Mouse (Mus musculus) intestine, embryonic 16.5 days (tissue): ENCODE results near the gene Rbbp8nl. TPM values are rescaled to one million over a fixed set of nuclear protein-coding genes. Genes with fewer than 3 reads are reported as not detected.
A peak's percentile ranks its signal among the peaks of the same experiment; 100 is the strongest.

ENCODE experiments used
- ATAC-seq: fragments of 200-750 bp; cut with Nextera tagmentation; 2 replicates; pipeline ENCODE4 v1.8.0; 2017; ENCODE audit warnings: moderate TSS enrichment, moderate library complexity
- H3K27ac ChIP-seq: fragments of 300-500 bp; sonication (generic); 2 replicates; pipeline ENCODE4 v1.5.1; 2014; ENCODE audit warnings: mild to moderate bottlenecking, low read length
- H3K27me3 ChIP-seq: fragments of 300-500 bp; sonication (generic); replicated peaks from 2 replicates; pipeline ENCODE4 v1.6.1; 2014; ENCODE audit warnings: low read length, control low read depth, mixed read lengths; ENCODE audit not compliant: control insufficient read depth, insufficient read depth
- H3K36me3 ChIP-seq: fragments of 300-500 bp; sonication (generic); 2 replicates; pipeline ENCODE4 v1.6.1; 2014; ENCODE audit warnings: low read length, control low read depth; ENCODE audit not compliant: control insufficient read depth, insufficient read depth
- H3K4me1 ChIP-seq: fragments of 300-500 bp; sonication (generic); 2 replicates; pipeline ENCODE4 v1.6.1; 2014; ENCODE audit warnings: low read length, control low read depth, mixed read lengths; ENCODE audit not compliant: control insufficient read depth, insufficient read depth
- H3K4me2 ChIP-seq: fragments of 300-500 bp; sonication (generic); 2 replicates; pipeline ENCODE4 v1.6.1; 2014; ENCODE audit warnings: low read depth, low read length, control low read depth
- H3K4me3 ChIP-seq: fragments of 300-500 bp; sonication (generic); 2 replicates; pipeline ENCODE4 v1.5.1; 2014; ENCODE audit warnings: mild to moderate bottlenecking, low read length
- H3K9ac ChIP-seq: fragments of 300-500 bp; sonication (generic); 2 replicates; pipeline ENCODE4 v1.6.1; 2014; ENCODE audit warnings: low read depth, low read length
- H3K9me3 ChIP-seq: fragments of 300-500 bp; sonication (generic); 2 replicates; pipeline ENCODE4 v1.6.1; 2016; ENCODE audit warnings: low read length, control low read depth; ENCODE audit not compliant: control insufficient read depth
- WGBS: fragments of 180-500 bp; shearing (Covaris S2); extraction: QIAGEN DNeasy Blood & Tissue Kit; methylation state at CpG from one replicate; pipeline ENCODE4 v1.1.7; 2014; 5-methylcytosine and 5-hydroxymethylcytosine counted together
- microRNA-seq: library from miRNA; unstranded; fragments of <30 nt; microRNA quantifications from one replicate; pipeline ENCODE4, GENCODE M21; 2016
- polyA plus RNA-seq: library from polyadenylated mRNA; unstranded; fragments of >200 nt; fragmentation: Nextera tagmentation; extraction: Ambion mirVana; gene quantifications from 2 replicates; pipeline ENCODE4 v1.2.1, GENCODE M21; 2015

The Rbbp8nl gene
- polyA plus RNA-seq, 1 experiment from 2014 or later = 2.5 TPM

- ATAC-seq = 0 out of 2 replicates have a peak, but pooled peaks have one; percentile 1
- Histone ChIP-seq H3K9me3 (no peaks in the 10 kb centered on the region), H3K27me3 (no peaks in the 10 kb centered on the region), H3K27ac (peak overlapping the region; percentile 49), H3K4me3 (no peak overlapping the region), H3K4me2 (peak overlapping the region; percentile 47; the same call in 1 of the 2 replicates), H3K9ac (peak overlapping the region; percentile 47; the same call in 1 of the 2 replicates), H3K4me1 (peaks cover 43% of the 10 kb centered on the region), H3K36me3 (no peaks in the 10 kb centered on the region)
- WGBS = 54% methylated on average over 6 of the region's 6 CpGs
Measured at GRCm38 (mm10) chr2:180228060-180228458, 61.6 kb downstream of the Rbbp8nl start.

Small RNAs within 50 kb of the gene (microRNA-seq; reads per million reads assigned to microRNA genes)
- not detected for gene Mir3091

Other genes with a start within 250 kb of the Rbbp8nl start
- gene Psma7, start 247.4 kb downstream of the Rbbp8nl start, polyA plus RNA-seq = 515 and 554 TPM in 2 replicates
- gene Ss18l1, start 247.4 kb downstream of the Rbbp8nl start, polyA plus RNA-seq = 3.4 and 3.7 TPM in 2 replicates
- gene Mtg2, start 219.3 kb downstream of the Rbbp8nl start, polyA plus RNA-seq = 25.4 and 31.0 TPM in 2 replicates
- 0.07 and 0.09 TPM in 2 replicates for gene Hrh3, start 185.4 kb downstream of the Rbbp8nl start, polyA plus RNA-seq
- gene Osbpl2, start 170.6 kb downstream of the Rbbp8nl start, polyA plus RNA-seq = 30.4 and 32.4 TPM in 2 replicates
- gene Adrm1, start 118.4 kb downstream of the Rbbp8nl start, polyA plus RNA-seq = 172 and 194 TPM in 2 replicates
- 26.7 and 29.7 TPM in 2 replicates for gene Lama5, start 64.0 kb downstream of the Rbbp8nl start, polyA plus RNA-seq
- gene Rps21, start 32.5 kb downstream of the Rbbp8nl start, polyA plus RNA-seq = 471 and 487 TPM in 2 replicates
- 2.8 and 4.8 TPM in 2 replicates for gene Cables2, start 16.4 kb downstream of the Rbbp8nl start, polyA plus RNA-seq
- gene Gata5, start 44.8 kb upstream of the Rbbp8nl start, polyA plus RNA-seq = 10.3 and 11.6 TPM in 2 replicates
- gene Slco4a1, start 166.4 kb upstream of the Rbbp8nl start, polyA plus RNA-seq = 2.2 TPM in 2 replicates
- gene Ntsr1, start 210.1 kb upstream of the Rbbp8nl start, polyA plus RNA-seq = 1.9 and 2.1 TPM in 2 replicates